Mouse (Mus musculus) intestine, embryonic 16.5 days (tissue): ENCODE data around the gene Cds2. TPM values are rescaled to one million over a fixed set of nuclear protein-coding genes. Genes with fewer than 3 reads are reported as not detected.
"Not testable (repeated sequence)": the region's sequence is repeated elsewhere in the genome, so short reads cannot be mapped to it uniquely, and the experiment has no call there.

ENCODE experiments used
- ATAC-seq: fragments of 200-750 bp; cut with Nextera tagmentation; 2 replicates; pipeline ENCODE4 v1.8.0; 2017; ENCODE audit warnings: moderate TSS enrichment, moderate library complexity
- H3K27ac ChIP-seq: fragments of 300-500 bp; sonication (generic); 2 replicates; pipeline ENCODE4 v1.5.1; 2014; ENCODE audit warnings: mild to moderate bottlenecking, low read length
- H3K27me3 ChIP-seq: fragments of 300-500 bp; sonication (generic); replicated peaks from 2 replicates; pipeline ENCODE4 v1.6.1; 2014; ENCODE audit warnings: low read length, control low read depth, mixed read lengths; ENCODE audit not compliant: control insufficient read depth, insufficient read depth
- H3K36me3 ChIP-seq: fragments of 300-500 bp; sonication (generic); 2 replicates; pipeline ENCODE4 v1.6.1; 2014; ENCODE audit warnings: low read length, control low read depth; ENCODE audit not compliant: control insufficient read depth, insufficient read depth
- H3K4me1 ChIP-seq: fragments of 300-500 bp; sonication (generic); 2 replicates; pipeline ENCODE4 v1.6.1; 2014; ENCODE audit warnings: low read length, control low read depth, mixed read lengths; ENCODE audit not compliant: control insufficient read depth, insufficient read depth
- H3K4me2 ChIP-seq: fragments of 300-500 bp; sonication (generic); 2 replicates; pipeline ENCODE4 v1.6.1; 2014; ENCODE audit warnings: low read depth, low read length, control low read depth
- H3K4me3 ChIP-seq: fragments of 300-500 bp; sonication (generic); 2 replicates; pipeline ENCODE4 v1.5.1; 2014; ENCODE audit warnings: mild to moderate bottlenecking, low read length
- H3K9ac ChIP-seq: fragments of 300-500 bp; sonication (generic); 2 replicates; pipeline ENCODE4 v1.6.1; 2014; ENCODE audit warnings: low read depth, low read length
- H3K9me3 ChIP-seq: fragments of 300-500 bp; sonication (generic); 2 replicates; pipeline ENCODE4 v1.6.1; 2016; ENCODE audit warnings: low read length, control low read depth; ENCODE audit not compliant: control insufficient read depth
- WGBS: fragments of 180-500 bp; shearing (Covaris S2); extraction: QIAGEN DNeasy Blood & Tissue Kit; methylation state at CpG from one replicate; pipeline ENCODE4 v1.1.7; 2014; 5-methylcytosine and 5-hydroxymethylcytosine counted together
- polyA plus RNA-seq: library from polyadenylated mRNA; unstranded; fragments of >200 nt; fragmentation: Nextera tagmentation; extraction: Ambion mirVana; gene quantifications from 2 replicates; pipeline ENCODE4 v1.2.1, GENCODE M21; 2015

The Cds2 gene
- polyA plus RNA-seq, 1 experiment from 2014 or later: 20.5 TPM

GRCm38 (mm10) chr2:132305165-132305564, 42.2 kb downstream of the Cds2 start:
- no peaks in the 10 kb centered on the region for H3K4me1 ChIP-seq
- 86% methylated on average over 7 of the region's 7 CpGs for WGBS
- H3K27ac ChIP-seq: no peak overlapping the region
- no peaks in the 10 kb centered on the region for H3K27me3 ChIP-seq
- no peak overlapping the region for H3K4me2 ChIP-seq
- H3K4me3 ChIP-seq: no peak overlapping the region
- no peak overlapping the region for H3K9ac ChIP-seq
- no peaks in the 10 kb centered on the region for H3K9me3 ChIP-seq
- peaks cover 15% of the 10 kb centered on the region; the same call in 1 of the 2 replicates for H3K36me3 ChIP-seq
- no peak for ATAC-seq

DNA sequence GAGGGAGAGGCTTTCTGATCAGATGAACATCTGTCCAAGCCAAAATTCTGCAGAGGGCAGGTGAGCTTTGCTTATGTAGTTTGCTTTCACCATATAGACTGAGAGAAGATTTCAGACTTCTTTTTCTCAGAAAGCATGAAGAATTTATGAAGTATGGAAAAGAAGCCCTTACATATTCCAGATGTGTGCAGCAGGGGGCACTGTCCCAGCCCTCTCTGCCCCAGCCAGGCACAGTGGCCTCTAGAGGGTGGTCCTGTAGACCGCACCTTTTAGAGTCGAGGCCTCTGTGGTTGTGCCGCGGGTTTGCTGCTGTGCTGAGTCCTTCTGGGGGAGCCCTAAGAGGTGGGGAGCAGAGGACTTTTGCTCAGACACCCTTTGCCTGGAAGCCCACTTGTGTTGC, 43.0 kb downstream of the Cds2 start:
- H3K4me2 ChIP-seq: no peak overlapping the region
- H3K27me3 ChIP-seq: no peaks in the 10 kb centered on the region
- H3K4me3 ChIP-seq: no peak overlapping the region
- no peaks in the 10 kb centered on the region for H3K4me1 ChIP-seq
- H3K9ac ChIP-seq: no peak overlapping the region
- H3K36me3 ChIP-seq: peaks cover 12% of the 10 kb centered on the region; the same call in 1 of the 2 replicates
- ATAC-seq: no peak
- no peaks in the 10 kb centered on the region for H3K9me3 ChIP-seq
- H3K27ac ChIP-seq: no peak overlapping the region
- 67% methylated on average over 4 of the region's 4 CpGs for WGBS

DNA sequence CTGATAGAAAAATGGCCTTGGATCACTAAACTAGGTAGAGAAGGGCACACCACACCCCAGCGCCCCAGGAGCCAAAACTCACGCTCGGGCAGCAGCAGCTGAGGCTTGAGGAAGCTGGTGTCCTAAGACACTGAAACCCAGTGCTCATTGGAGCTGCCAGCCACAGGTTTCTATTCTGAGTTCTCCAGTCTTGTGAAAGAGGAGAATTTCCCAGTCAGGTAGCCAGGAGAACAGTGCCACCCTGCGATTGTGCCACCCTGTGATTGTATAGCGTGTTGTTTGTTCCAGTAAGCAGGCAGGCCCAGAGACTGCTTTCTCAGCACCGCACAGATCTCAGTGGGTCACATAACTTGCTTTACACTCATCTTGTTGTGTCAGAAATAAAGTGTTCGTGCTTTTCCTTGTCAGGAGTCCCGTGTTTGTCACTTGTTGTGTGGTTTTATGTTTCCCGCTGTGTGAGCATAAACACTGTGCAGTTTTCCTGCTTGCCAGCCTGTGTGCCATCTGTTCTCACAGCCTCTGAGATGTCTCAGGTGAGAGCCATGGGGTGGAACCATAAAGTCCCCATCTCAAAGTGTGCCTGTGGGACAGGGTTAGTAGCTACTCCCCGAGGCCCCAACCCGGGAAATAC, 44.4 kb downstream of the Cds2 start:
- Histone ChIP-seq H3K9ac (no peak overlapping the region), H3K36me3 (peaks cover 4% of the 10 kb centered on the region; the same call in 1 of the 2 replicates)
- WGBS: 95% methylated on average over 11 of the region's 11 CpGs

DNA sequence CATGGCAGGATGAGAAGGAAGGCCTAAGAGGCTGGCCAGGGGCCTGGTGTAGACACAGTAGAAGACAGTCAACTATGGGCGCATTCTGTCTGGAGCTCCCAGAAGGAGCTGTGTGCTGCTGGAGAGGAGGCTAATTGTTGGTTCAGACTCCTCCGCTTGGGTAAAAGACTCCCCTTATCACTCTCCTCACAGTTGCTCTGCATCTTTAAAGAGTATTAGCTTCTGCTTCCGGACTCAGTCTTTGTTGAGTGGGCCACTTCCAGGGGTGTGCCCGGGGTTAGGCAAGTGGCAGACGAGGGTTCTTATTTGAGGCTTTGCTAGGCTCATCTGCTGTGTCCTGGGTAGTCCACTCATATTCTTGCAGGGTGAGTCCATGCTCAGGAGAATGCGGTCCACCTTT, 45.9 kb downstream of the Cds2 start:
- Histone ChIP-seq H3K36me3 (peaks cover 4% of the 10 kb centered on the region; the same call in 1 of the 2 replicates), H3K27me3 (no peaks in the 10 kb centered on the region), H3K4me2 (no peak overlapping the region), H3K4me3 (no peak overlapping the region), H3K27ac (no peak overlapping the region), H3K9me3 (no peaks in the 10 kb centered on the region), H3K9ac (no peak overlapping the region), H3K4me1 (no peaks in the 10 kb centered on the region)
- no peak for ATAC-seq
- WGBS: 91% methylated on average over 6 of the region's 6 CpGs

More for the DNA sequence above, 44.4 kb downstream of the Cds2 start:
- Histone ChIP-seq H3K4me2 (no peak overlapping the region), H3K4me3 (no peak overlapping the region), H3K27ac (no peak overlapping the region), H3K4me1 (no peaks in the 10 kb centered on the region), H3K27me3 (no peaks in the 10 kb centered on the region), H3K9me3 (no peaks in the 10 kb centered on the region)
- no peak for ATAC-seq

GRCm38 (mm10) chr2:132309398-132309930, 46.5 kb downstream of the Cds2 start:
- Histone ChIP-seq H3K4me1 (no peaks in the 10 kb centered on the region), H3K9ac (no peak overlapping the region), H3K4me3 (no peak overlapping the region), H3K27me3 (no peaks in the 10 kb centered on the region), H3K4me2 (no peak overlapping the region), H3K36me3 (peaks cover 4% of the 10 kb centered on the region; the same call in 1 of the 2 replicates), H3K27ac (no peak overlapping the region), H3K9me3 (no peaks in the 10 kb centered on the region)
- 91% methylated on average over 6 of the region's 6 CpGs for WGBS
- no peak for ATAC-seq

DNA sequence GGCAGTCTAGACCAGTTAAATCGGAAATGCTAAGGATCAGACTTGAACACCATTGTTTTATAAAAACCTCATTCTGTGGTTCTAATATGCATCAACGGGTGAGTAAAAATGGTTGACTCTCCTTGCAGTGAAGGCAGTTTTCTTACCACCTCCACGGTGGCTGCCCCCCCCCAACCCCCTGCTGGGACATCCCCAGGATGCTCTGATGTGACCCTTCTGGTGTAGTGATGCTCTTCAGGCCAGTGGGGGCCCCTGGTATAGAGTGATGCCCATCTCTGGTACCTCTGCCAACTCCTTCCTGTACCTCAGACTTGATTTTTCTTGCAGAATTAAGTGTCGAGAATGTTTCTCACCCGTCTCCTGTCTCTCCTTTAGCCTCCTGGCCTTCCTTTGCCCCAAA, 49.7 kb downstream of the Cds2 start:
- no peaks in the 10 kb centered on the region for H3K9me3 ChIP-seq
- no peaks in the 10 kb centered on the region for H3K4me1 ChIP-seq
- H3K27ac ChIP-seq: no peak overlapping the region
- H3K27me3 ChIP-seq: no peaks in the 10 kb centered on the region
- WGBS: 80% methylated on average over 5 of the region's 5 CpGs
- H3K36me3 ChIP-seq: no peaks in the 10 kb centered on the region
- no peak overlapping the region for H3K4me3 ChIP-seq
- no peak overlapping the region for H3K9ac ChIP-seq
- no peak for ATAC-seq
- H3K4me2 ChIP-seq: no peak overlapping the region

DNA sequence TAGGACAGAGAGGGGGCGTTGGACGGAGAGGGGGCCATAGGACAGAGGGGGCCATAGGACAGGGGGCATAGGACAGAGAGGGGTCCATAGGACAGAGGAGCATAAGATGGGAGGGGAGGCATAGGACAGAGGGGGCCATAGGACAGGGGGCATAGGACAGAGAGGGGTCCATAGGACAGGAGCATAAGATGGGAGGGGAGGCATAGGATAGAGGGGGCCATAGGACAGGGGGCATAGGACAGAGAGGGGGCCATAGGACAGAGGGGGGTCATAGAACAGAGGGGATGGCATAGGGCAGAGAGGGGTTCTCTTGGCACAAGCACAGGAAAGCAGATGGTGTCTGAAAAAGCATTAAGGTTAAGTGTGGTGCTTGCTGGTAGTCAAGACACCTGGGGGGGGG, 50.6 kb downstream of the Cds2 start:
- no peak for ATAC-seq

GRCm38 (mm10) chr2:132314057-132314456, 51.1 kb downstream of the Cds2 start:
- not testable (repeated sequence) for H3K9me3 ChIP-seq, H3K27ac ChIP-seq, H3K4me1 ChIP-seq, H3K36me3 ChIP-seq, H3K4me2 ChIP-seq, H3K4me3 ChIP-seq, H3K9ac ChIP-seq, ATAC-seq, H3K27me3 ChIP-seq
- WGBS: 83% methylated on average over 8 of the region's 8 CpGs

More for the DNA sequence above, 50.6 kb downstream of the Cds2 start:
- no peak overlapping the region for H3K9ac ChIP-seq
- no peak overlapping the region for H3K27ac ChIP-seq
- H3K27me3 ChIP-seq: no peaks in the 10 kb centered on the region
- no peak overlapping the region for H3K4me2 ChIP-seq
- no peaks in the 10 kb centered on the region for H3K4me1 ChIP-seq
- H3K4me3 ChIP-seq: no peak overlapping the region
- 95% methylated on average over 2 of the region's 2 CpGs for WGBS
- H3K9me3 ChIP-seq: no peaks in the 10 kb centered on the region
- H3K36me3 ChIP-seq: no peaks in the 10 kb centered on the region

- H3K27ac ChIP-seq: no peak overlapping the region
- WGBS: 37% methylated on average over 8 of the region's 8 CpGs
- no peak overlapping the region for H3K4me2 ChIP-seq
- no peak overlapping the region for H3K4me3 ChIP-seq
- H3K9me3 ChIP-seq: no peaks in the 10 kb centered on the region
- H3K36me3 ChIP-seq: no peaks in the 10 kb centered on the region
- no peaks in the 10 kb centered on the region for H3K4me1 ChIP-seq
- H3K9ac ChIP-seq: no peak overlapping the region
- H3K27me3 ChIP-seq: no peaks in the 10 kb centered on the region
- ATAC-seq: peak; percentile 70
Measured at GRCm38 (mm10) chr2:132316041-132316808, 53.3 kb downstream of the Cds2 start.
